Mouse (Mus musculus) megakaryocyte, embryonic 14.5 days (primary cell): ENCODE measurements at regions not wholly inside any gene's neighbourhood (a gene's known extent, or its start where the extent isn't known, plus 50 kb on each side); places are given as distances from the start of the nearest gene placed in this dataset.

ENCODE experiments used
- FLI1 ChIP-seq: IDR thresholded peaks from 2 replicates; pipeline ENCODE4 v1.6.1; 2012; ENCODE audit warnings: low read length, inconsistent platforms, mixed read lengths
- GATA1 ChIP-seq: IDR thresholded peaks from 3 replicates; pipeline ENCODE4 v1.6.1; 2012; ENCODE audit warnings: mixed read lengths, low read length, inconsistent platforms, borderline replicate concordance

DNA sequence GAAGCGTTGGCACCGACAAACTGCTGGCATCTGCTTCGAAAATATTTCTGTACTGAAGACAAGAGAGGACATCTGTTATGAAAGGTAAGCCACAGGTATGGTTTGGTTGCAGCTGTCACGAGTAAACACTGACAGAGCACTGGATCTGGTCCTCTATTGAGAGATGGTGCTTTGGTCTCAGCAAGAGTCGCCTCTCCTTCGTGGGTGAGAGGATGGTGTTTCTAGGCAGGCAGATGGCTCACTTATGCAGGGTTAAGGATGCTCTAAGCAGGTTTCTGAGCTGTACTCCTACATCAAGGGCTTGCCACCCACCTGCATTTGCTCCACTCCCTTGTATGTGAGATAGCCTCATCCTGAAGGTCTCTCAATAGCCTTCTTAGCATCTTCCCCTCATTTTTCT, 448.3 kb upstream of the Gulo start:
- TF ChIP-seq GATA1: no peak
- TF ChIP-seq FLI1: no peak
